Mouse (Mus musculus) C2C12 (cell line): ENCODE data around the gene Numa1. TPM values are rescaled to one million over a fixed set of nuclear protein-coding genes. Genes with fewer than 3 reads are reported as not detected.
"Not testable (repeated sequence)": the region's sequence is repeated elsewhere in the genome, so short reads cannot be mapped to it uniquely, and the experiment has no call there.

ENCODE experiments used
- H3K27me3 ChIP-seq: one replicate; pipeline ENCODE4 v1.6.1; 2011; ENCODE audit not compliant: control insufficient read depth, insufficient read depth, insufficient read length
- H3K36me3 ChIP-seq: one replicate; pipeline ENCODE4 v1.6.1; 2011; ENCODE audit not compliant: control insufficient read depth, insufficient read depth
- H3K4me3 ChIP-seq: one replicate; pipeline ENCODE4 v1.5.1; 2011; ENCODE audit warnings: mild to moderate bottlenecking, control low read depth; ENCODE audit not compliant: poor library complexity, insufficient read depth, severe bottlenecking
- H3K79me2 ChIP-seq: one replicate; pipeline ENCODE4 v1.6.1; 2011; ENCODE audit not compliant: control insufficient read depth, insufficient read depth
- H3K79me3 ChIP-seq: one replicate; pipeline ENCODE4 v1.6.1; 2011; ENCODE audit warnings: low read depth, control low read depth
- H3ac ChIP-seq: one replicate; pipeline ENCODE3; 2011; ENCODE audit warnings: low read depth; ENCODE audit not compliant: control insufficient read depth, insufficient read length
- CEBPB ChIP-seq: IDR thresholded peaks from one replicate; pipeline ENCODE4 v1.6.1; 2011; ENCODE audit warnings: low read depth, mild to moderate bottlenecking, control low read depth, moderate library complexity
- CTCF ChIP-seq: IDR thresholded peaks from one replicate; pipeline ENCODE4 v1.5.1; 2011; ENCODE audit not compliant: control insufficient read depth, insufficient read depth, insufficient read length
- FOSL1 ChIP-seq: IDR thresholded peaks from one replicate; pipeline ENCODE4 v1.8.0; 2011; ENCODE audit warnings: mild to moderate bottlenecking, low read length; ENCODE audit not compliant: poor library complexity, insufficient read depth, severe bottlenecking
- MAX ChIP-seq: IDR thresholded peaks from one replicate; pipeline ENCODE4 v1.6.1; 2011; ENCODE audit warnings: mild to moderate bottlenecking, control low read depth
- MYOD1 ChIP-seq: IDR thresholded peaks from one replicate; pipeline ENCODE4 v1.6.1; 2011; ENCODE audit warnings: low read depth; ENCODE audit not compliant: control insufficient read depth, insufficient read length
- MYOG ChIP-seq: IDR thresholded peaks from one replicate; pipeline ENCODE4 v1.6.1; 2011; ENCODE audit not compliant: control insufficient read depth, insufficient read length; ENCODE audit errors: extremely low read depth
- USF1 ChIP-seq: IDR thresholded peaks from one replicate; pipeline ENCODE4 v1.6.1; 2011; ENCODE audit warnings: low read depth, mild to moderate bottlenecking, control low read depth, moderate library complexity
- polyA plus RNA-seq: library from polyadenylated mRNA; unstranded; fragments of >200 nt; fragmentation: generic; extraction: Trizol; gene quantifications from one replicate; pipeline ENCODE4 v1.2.1, GENCODE M21; 2012; ENCODE audit warnings: missing spikeins

Numa1 gene
- polyA plus RNA-seq, 1 experiment = 80.4 TPM

DNA sequence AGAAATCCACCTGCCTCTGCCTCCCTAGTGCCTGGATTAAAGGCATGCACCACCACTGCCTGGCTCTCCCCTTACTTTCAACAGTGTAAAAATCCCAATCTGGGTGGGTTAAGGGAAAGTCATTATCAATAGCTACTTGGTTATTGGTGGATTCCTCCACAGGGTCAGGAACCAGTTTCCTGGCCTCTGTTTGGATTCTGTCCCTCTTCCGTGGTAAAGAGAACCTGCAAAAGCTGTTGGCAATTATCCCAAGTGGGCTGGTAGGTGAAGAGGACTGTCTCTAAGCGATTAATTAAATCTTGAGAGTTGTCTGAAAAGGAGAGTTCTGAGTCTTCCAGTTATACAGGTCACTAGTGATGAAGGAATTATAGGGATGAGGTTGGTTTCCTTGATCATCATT is 4.4 kb downstream of the Numa1 start:
- Histone ChIP-seq H3K79me3 (peaks cover 69% of the 10 kb centered on the region), H3ac (no peak overlapping the region), H3K4me3 (no peak overlapping the region), H3K36me3 (no peaks in the 10 kb centered on the region), H3K79me2 (peaks cover 82% of the 10 kb centered on the region), H3K27me3 (no peaks in the 10 kb centered on the region)
- TF ChIP-seq CTCF = no peak
- TF ChIP-seq MYOG = no peak
- TF ChIP-seq CEBPB = no peak
- TF ChIP-seq MAX = no peak
- TF ChIP-seq USF1 = no peak
- TF ChIP-seq MYOD1 = no peak
- no peak for TF ChIP-seq FOSL1

DNA sequence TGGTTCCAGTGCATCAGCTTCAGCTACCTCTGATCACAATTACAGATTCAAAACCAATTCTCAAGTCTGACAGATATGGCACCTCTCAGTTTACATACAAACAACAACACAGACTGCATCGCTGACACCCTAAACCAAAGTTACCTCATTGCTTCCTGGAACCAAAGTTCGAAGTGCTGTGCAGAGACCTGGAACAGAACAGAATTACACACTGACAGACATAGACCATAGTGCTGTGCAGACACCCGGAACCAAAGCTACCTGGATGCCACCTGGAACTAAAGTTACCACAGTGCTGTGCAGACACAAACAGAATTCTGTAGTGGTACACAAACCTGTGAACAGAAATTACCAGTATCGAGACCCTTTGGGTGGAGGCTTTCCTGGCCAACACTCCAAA is 5.8 kb downstream of the Numa1 start:
- Histone ChIP-seq H3K79me3 (peaks cover 65% of the 10 kb centered on the region), H3K27me3 (no peaks in the 10 kb centered on the region), H3K36me3 (no peaks in the 10 kb centered on the region), H3K79me2 (peaks cover 74% of the 10 kb centered on the region), H3K4me3 (no peak overlapping the region), H3ac (no peak overlapping the region)
- TF ChIP-seq MYOG = no peak
- TF ChIP-seq USF1 = no peak
- no peak for TF ChIP-seq MAX
- TF ChIP-seq CEBPB = no peak
- TF ChIP-seq CTCF = no peak
- no peak for TF ChIP-seq FOSL1

DNA sequence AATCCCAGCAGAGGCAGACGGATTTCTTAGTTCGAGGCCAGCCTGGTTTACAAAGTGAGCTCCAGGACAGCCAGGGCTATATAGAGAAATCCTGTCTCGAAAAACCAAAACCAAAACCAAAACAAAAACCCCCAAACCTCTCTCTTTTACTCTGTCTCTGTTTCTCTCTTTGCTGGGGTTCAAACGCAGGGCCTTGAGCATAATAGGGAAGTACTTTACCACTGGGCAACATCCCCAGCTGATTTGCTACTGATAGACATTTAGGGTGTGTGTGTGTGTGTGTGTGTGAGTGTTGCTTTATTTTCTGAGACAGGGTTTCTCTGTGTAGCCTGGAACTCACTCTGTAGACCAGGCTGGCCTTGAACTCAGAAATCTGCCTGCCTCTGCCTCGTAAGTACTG is 15.1 kb downstream of the Numa1 start:
- H3K79me3 ChIP-seq = peaks cover 42% of the 10 kb centered on the region
- H3K36me3 ChIP-seq, H3ac ChIP-seq, H3K27me3 ChIP-seq, H3K4me3 ChIP-seq: not testable (repeated sequence)
- peaks cover 80% of the 10 kb centered on the region for H3K79me2 ChIP-seq

- no peak overlapping the region for H3K4me3 ChIP-seq
- TF ChIP-seq MYOG = no peak
- no peak for TF ChIP-seq CTCF
- TF ChIP-seq MYOD1 = no peak
- H3K79me2 ChIP-seq = peaks cover 90% of the 10 kb centered on the region
- H3K27me3 ChIP-seq = no peaks in the 10 kb centered on the region
- H3ac ChIP-seq = no peak overlapping the region
- H3K36me3 ChIP-seq = no peaks in the 10 kb centered on the region
- H3K79me3 ChIP-seq = peaks cover 40% of the 10 kb centered on the region
Observed at GRCm38 (mm10) chr7:101951648-101952047, 17.7 kb downstream of the Numa1 start.

- Histone ChIP-seq H3K79me3 (peaks cover 37% of the 10 kb centered on the region), H3K79me2 (peaks cover 92% of the 10 kb centered on the region), H3ac (no peak overlapping the region), H3K27me3 (no peaks in the 10 kb centered on the region), H3K36me3 (no peaks in the 10 kb centered on the region), H3K4me3 (no peak overlapping the region)
- TF ChIP-seq CEBPB = no peak
- TF ChIP-seq USF1 = no peak
- TF ChIP-seq CTCF = no peak
- no peak for TF ChIP-seq MYOD1
- TF ChIP-seq MAX = no peak
- no peak for TF ChIP-seq MYOG
- TF ChIP-seq FOSL1 = no peak
Observed at GRCm38 (mm10) chr7:101952098-101952497, 18.2 kb downstream of the Numa1 start.

GRCm38 (mm10) chr7:101954163-101954562 is 20.3 kb downstream of the Numa1 start:
- no peaks in the 10 kb centered on the region for H3K27me3 ChIP-seq
- TF ChIP-seq CEBPB (no peak), USF1 (no peak), MAX (no peak), MYOG (no peak), MYOD1 (no peak), FOSL1 (no peak), CTCF (no peak)
- H3K36me3 ChIP-seq = no peaks in the 10 kb centered on the region

More at GRCm38 (mm10) chr7:101954163-101954562, 20.3 kb downstream of the Numa1 start:
- H3ac ChIP-seq = no peak overlapping the region
- H3K4me3 ChIP-seq = no peak overlapping the region
- peaks cover 94% of the 10 kb centered on the region for H3K79me2 ChIP-seq
- H3K79me3 ChIP-seq = peaks cover 31% of the 10 kb centered on the region
